Mouse (Mus musculus) heart, adult 8-10 months (tissue): Measurements from ENCODE around the gene Snap91. TPM values are rescaled to one million over a fixed set of nuclear protein-coding genes. Genes with fewer than 3 reads are reported as not detected.

Experiments
- total RNA-seq, 4 experiments: library from RNA; stranded (reverse); gene quantifications; 2 replicates each; pipeline ENCODE4 v1.2.4; 2022

Snap91 gene
- total RNA-seq, 4 experiments from 2014 or later: 4.1 to 8.7 (median 6.3) TPM

Other genes starting within 250 kb of the Snap91 start
- gene Me1, start 184.7 kb downstream of the Snap91 start, total RNA-seq: 100 to 1,000 TPM; 113 to 144 (median 120) TPM
- gene Prss35, start 137.0 kb downstream of the Snap91 start, total RNA-seq: 1 to 10 TPM in 1 of 4 experiments, under 1 TPM in 3; 0.08 to 1.7 (median 0.33) TPM
- not detected for gene Ripply2, start 134.9 kb upstream of the Snap91 start, total RNA-seq
- 10 to 100 TPM; 28.7 to 36.2 (median 31.3) TPM for gene Cyb5r4, start 141.4 kb upstream of the Snap91 start, total RNA-seq